Mouse (Mus musculus): Measurements from ENCODE around the gene Hs3st3b1.

DNA sequence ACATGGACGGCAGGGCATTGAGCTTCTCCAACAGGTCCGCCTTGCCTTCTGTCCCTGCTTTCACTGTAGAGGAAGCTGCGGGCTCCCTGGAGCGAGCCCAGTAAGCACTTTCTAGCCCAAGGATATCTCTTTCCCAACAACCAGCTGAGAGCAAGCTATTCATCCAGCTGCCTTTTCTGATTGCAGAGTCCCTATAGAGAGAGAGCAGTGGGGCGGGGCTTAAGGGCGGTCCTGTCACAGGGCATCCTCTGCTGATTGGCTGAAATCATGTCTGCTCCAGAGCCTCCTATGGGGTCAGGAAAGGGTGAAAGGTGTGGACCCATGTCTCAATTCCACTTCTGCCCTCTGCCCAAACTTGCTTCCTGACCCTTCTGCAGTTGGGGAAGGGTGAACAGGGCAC, 4.8 kb upstream of the Hs3st3b1 start:
- TF ChIP-seq EP300 (IDR thresholded peaks at IDR 0.05) (no peak), CTCF (IDR thresholded peaks at IDR 0.05) (no peak)

All from lung, postnatal 0 days (tissue).